Mouse (Mus musculus): ENCODE results near the gene Cit.

Gene Cit

GRCm38 (mm10) chr5:115958344-115958743 is 113.3 kb downstream of the Cit start:
- ATAC-seq (ENCODE audit: low TSS enrichment), result no peak

- ATAC-seq (ENCODE audit: low TSS enrichment), result no peak
Observed at GRCm38 (mm10) chr5:115958814-115959213, 113.7 kb downstream of the Cit start.

- ATAC-seq (ENCODE audit: low TSS enrichment), result peak; percentile 75
Observed at GRCm38 (mm10) chr5:115961809-115962208, 116.7 kb downstream of the Cit start.

DNA sequence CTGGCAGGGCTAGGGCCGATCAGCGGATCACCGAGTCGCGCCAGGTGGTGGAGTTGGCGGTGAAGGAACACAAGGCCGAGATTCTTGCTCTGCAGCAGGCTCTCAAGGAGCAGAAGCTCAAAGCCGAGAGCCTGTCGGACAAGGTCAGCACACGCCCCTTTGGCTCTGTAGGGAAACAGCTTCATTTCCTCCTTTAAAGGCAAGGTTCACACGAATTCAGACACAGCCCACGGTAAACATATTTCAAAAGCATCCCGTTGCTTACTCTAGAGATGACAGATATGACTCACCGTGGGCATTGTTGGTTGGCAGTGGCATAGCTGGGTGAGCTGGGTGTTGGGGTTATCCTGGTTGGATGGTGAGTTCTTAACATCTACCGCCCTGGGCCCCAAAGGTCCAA is 126.2 kb downstream of the Cit start:
- ATAC-seq (ENCODE audit: low TSS enrichment), result no peak

GRCm38 (mm10) chr5:115975672-115976071 is 130.6 kb downstream of the Cit start:
- ATAC-seq (ENCODE audit: low TSS enrichment), result no peak

DNA sequence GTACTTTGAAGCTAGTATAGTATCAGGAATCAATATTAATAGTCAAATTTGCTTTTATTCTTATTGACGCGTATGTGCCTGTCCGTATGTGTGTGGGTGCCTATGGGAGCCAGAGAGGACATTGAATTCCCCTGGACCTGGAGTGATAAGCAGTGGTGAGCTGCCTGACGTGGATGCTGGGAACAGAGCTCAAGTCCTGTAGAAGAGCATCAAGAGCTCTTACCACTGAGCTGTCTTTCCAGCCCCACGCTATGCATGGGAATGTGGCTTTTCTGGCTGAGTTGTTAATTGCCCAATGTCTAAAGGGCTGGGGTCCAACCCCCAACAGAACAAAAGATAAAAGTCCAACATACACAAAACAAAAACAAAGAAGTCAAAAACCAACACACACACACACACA is 131.4 kb downstream of the Cit start:
- ATAC-seq (ENCODE audit: low TSS enrichment), result no peak

DNA sequence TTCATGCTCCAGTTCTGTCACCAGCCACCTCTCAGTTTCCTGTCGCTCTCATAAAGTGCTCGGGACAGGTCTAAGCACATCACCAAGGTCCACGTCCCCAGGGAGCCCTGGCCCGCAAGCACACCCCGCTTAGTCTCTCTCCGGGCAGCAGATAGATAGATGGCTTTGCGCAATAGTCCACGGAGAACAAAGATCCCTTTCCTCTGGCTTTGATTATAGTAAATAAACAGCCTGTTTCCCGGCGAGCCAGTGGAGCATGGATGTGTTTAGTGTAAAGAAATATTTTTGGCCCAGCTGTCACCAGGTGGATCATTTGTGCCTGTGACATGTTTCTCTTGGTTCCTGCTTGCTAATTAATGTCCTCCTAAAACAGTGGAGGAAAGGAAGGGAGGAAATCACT is 132.2 kb downstream of the Cit start:
- no peak for ATAC-seq (ENCODE audit: low TSS enrichment)

- ATAC-seq (ENCODE audit: low TSS enrichment), result no peak
Observed at GRCm38 (mm10) chr5:115977757-115978156, 132.7 kb downstream of the Cit start.

GRCm38 (mm10) chr5:115978255-115978654 is 133.2 kb downstream of the Cit start:
- ATAC-seq (ENCODE audit: low TSS enrichment), result no peak

DNA sequence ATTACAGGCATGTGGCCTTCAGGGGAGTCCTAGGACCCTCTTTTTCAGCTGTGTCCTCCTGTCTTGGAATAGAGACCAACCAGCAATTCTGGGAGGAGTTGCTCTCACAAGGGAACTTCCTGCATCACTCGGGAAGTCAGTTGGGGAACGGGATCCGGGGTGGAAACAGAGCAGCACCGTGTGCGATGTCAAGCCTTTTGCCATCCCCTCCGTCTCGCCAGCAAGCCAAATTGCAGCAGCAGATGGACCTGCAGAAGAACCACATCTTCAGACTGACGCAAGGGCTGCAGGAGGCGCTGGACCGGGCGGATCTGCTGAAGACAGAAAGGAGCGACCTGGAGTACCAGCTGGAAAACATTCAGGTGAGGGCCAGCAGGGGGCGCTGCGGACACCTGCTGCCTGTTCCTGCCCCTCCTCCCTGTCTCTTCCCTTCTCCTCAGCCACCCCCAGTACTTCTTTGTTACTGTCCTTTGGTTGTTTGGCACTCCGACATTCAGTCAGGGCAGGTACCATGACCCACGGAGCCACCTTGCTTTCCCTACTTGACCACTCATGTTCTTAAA is 134.1 kb downstream of the Cit start:
- 0 out of 2 replicates have a peak, but pooled peaks have one; percentile 22 for ATAC-seq (ENCODE audit: low TSS enrichment)

DNA sequence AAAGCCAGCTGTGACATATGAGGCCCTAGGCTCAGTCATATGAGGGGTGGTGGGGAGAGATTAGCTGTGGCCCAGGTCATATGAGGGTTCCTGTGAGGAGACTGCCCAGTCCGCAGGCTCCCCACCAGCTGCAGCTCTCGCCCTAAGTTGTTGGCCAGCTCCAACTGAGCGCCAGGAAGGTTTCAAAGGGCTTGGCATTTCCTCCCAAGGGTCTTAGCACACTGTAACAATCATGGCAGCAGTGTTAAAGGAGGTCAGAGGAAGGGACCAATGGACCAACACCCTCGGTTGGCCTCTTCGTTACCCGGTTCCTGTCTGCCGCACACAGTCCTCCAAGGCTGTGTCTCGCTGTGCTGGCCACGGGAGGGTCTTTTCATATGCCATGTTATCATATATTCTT is 135.5 kb downstream of the Cit start:
- ATAC-seq (ENCODE audit: low TSS enrichment), result no peak

DNA sequence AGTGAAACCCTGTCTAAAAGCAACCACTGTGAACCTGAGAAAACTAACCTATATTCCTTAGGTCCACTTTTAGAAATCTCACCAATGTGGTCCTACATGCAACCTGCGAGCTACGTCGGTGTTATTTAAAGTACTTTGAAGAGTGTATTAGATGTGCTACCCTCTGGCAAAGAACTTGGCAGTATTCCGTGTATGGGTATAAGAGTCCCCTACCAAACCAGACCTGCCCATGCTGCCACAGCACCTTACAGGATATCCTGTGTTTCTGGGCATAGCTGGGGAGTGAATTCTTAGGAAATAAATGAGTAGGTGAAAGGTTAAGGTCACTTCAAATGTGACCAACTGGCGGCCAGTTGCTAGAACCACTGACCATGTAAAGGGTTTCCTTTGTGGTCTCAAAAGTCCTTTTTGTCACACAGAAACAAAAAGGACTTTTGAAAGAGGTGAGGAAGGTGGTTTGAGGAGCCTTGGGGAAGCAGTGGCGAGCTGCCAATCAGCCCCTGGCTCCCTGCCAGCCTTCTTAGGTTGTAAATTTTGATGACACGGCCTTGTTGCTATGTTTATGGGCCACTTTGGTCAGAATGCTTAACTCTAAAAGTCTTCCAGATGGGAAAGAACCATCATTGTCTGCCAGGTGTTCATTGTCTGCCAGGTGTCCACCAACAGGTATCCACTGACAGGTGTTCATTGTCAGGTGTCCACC is 137.7 kb downstream of the Cit start:
- ATAC-seq (ENCODE audit: low TSS enrichment), result no peak

GRCm38 (mm10) chr5:115984392-115984791 is 139.3 kb downstream of the Cit start:
- ATAC-seq (ENCODE audit: low TSS enrichment), result no peak

- no peak for ATAC-seq (ENCODE audit: low TSS enrichment)
Observed at GRCm38 (mm10) chr5:115985101-115985500, 140.0 kb downstream of the Cit start.

- peak; percentile 50; the same call in 1 of the 2 replicates for ATAC-seq (ENCODE audit: low TSS enrichment)
Observed at GRCm38 (mm10) chr5:115987284-115987683, 142.2 kb downstream of the Cit start.

DNA sequence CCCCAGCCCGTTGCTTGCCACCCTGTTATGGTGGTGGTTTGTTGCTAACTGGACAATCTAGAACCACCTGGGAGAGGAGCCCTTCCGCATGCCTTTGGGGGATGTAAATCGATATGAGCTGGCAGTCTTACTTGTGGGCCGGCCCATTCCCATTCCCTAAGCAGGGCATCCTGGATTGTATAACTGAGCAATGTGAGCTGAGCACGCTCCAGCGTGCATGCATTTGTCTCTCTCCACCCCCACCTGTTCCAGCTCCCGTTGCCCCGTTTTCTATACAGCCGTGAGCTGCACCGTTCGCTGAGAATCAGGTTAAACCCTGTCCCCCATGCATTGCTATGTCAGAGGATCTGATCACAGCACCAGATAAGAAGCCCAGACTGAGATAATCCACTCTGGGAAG is 146.6 kb downstream of the Cit start:
- ATAC-seq (ENCODE audit: low TSS enrichment), result peak; percentile 45; the same call in 1 of the 2 replicates

GRCm38 (mm10) chr5:115994101-115994500 is 149.0 kb downstream of the Cit start:
- no peak for ATAC-seq (ENCODE audit: low TSS enrichment)

- no peak for ATAC-seq (ENCODE audit: low TSS enrichment)
Observed at GRCm38 (mm10) chr5:115997376-115997775, 152.3 kb downstream of the Cit start.

GRCm38 (mm10) chr5:116003154-116003553 is 158.1 kb downstream of the Cit start:
- ATAC-seq (ENCODE audit: low TSS enrichment), result no peak

GRCm38 (mm10) chr5:116003825-116004224 is 158.7 kb downstream of the Cit start:
- no peak for ATAC-seq (ENCODE audit: low TSS enrichment)

DNA sequence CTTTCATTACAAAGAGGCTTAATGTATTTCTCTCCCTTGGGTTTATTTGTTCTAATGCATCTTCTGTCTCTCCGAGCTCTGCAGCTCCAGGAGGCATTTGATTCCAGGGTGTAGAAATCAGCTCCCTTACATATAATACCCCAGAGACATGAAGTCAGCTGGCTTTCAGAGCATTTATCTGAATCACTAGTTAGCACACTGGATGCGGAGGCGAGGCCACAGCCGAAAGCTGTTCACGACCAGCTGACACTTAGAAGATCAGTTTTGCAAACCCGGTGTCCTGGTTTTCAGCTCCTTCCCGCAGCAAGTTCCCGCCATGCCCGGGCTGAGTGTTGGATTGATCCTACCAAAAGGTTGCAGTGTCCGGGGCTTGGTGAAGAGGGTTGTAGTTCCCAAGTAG is 159.2 kb downstream of the Cit start:
- ATAC-seq (ENCODE audit: low TSS enrichment), result peak; percentile 85

GRCm38 (mm10) chr5:116006324-116007099 is 161.4 kb downstream of the Cit start:
- ATAC-seq (ENCODE audit: low TSS enrichment), result no peak

DNA sequence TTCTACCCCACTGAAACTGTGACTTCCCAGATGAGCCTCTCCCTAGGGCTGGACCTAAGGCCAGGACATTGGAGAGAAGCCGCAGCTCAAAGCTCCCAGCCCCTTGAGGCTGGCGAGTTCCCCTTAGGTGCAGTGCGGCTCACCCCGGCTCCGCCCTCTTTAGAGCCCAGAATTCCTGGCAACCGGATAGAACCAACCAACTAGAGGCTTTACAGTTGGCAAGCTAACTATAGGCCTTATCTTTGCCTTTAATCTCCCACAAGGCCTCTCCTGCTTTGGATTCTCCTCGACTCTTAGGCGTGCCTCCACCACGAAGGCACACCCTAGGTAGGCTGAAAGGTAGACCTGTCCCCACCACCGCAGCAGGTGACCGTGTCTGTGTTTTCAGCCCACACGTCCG is 162.6 kb downstream of the Cit start:
- no peak for ATAC-seq (ENCODE audit: low TSS enrichment)
